Mouse (Mus musculus): Measurements from ENCODE around the gene Abhd14a. TPM values are rescaled to one million over a fixed set of nuclear protein-coding genes. Genes with fewer than 3 reads are reported as not detected.
A peak's percentile ranks its signal among the peaks of the same experiment; 100 is the strongest.

Abhd14a gene
- polyA plus RNA-seq, 1 experiment: 34.4 TPM

GRCm38 (mm10) chr9:106477649-106478048 is 30.2 kb upstream of the Abhd14a start:
- TF ChIP-seq POLR2A (IDR thresholded peaks at IDR 0.05; ENCODE audit: borderline replicate concordance, extremely low read depth, low read depth, low read length) (no peak), CTCF (IDR thresholded peaks at IDR 0.05; ENCODE audit: insufficient read depth, low read length) (no peak)
- Histone ChIP-seq H3K4me1 (ENCODE audit: control insufficient read depth, insufficient read depth, low read length) (peaks cover 13% of the 10 kb centered on the region), H3K4me3 (replicated peaks; ENCODE audit: extremely low read depth, low read depth, low read length) (peak overlapping the region; percentile 53)
- WGBS: 1% methylated on average over 16 of the region's 16 CpGs
- no peak for DNase-seq

GRCm38 (mm10) chr9:106476924-106477484 is 29.5 kb upstream of the Abhd14a start, which contains the start of gene Parp3:
Gene Parp3 (minus strand): TSS chr9:106476949.
- peak; percentile 97 for DNase-seq
- Histone ChIP-seq H3K4me1 (ENCODE audit: control insufficient read depth, insufficient read depth, low read length) (peaks cover 13% of the 10 kb centered on the region), H3K4me3 (replicated peaks; ENCODE audit: extremely low read depth, low read depth, low read length) (peak within 1 kb of the TSS; percentile 53)
- TF ChIP-seq POLR2A (IDR thresholded peaks at IDR 0.05; ENCODE audit: borderline replicate concordance, extremely low read depth, low read depth, low read length) (no peak; the same call in 1 of the 2 replicates), CTCF (IDR thresholded peaks at IDR 0.05; ENCODE audit: insufficient read depth, low read length) (peak; percentile 88)
- under 1% methylated on average over 41 of the region's 41 CpGs for WGBS

- DNase-seq: peak; percentile 75
- whole genome bisulfite sequencing: 6% methylated on average over 16 of the region's 16 CpGs
- TF ChIP-seq POLR2A (IDR thresholded peaks at IDR 0.05; ENCODE audit: borderline replicate concordance, extremely low read depth, low read depth, low read length) (0 out of 2 replicates have a peak, but pooled peaks have one; percentile 34), CTCF (IDR thresholded peaks at IDR 0.05; ENCODE audit: insufficient read depth, low read length) (no peak)
- H3K4me3 ChIP-seq (replicated peaks; ENCODE audit: extremely low read depth, low read depth, low read length): peak overlapping the region; percentile 49
- H3K4me1 ChIP-seq (ENCODE audit: control insufficient read depth, insufficient read depth, low read length): peaks cover 13% of the 10 kb centered on the region
These were observed 28.8 kb upstream of the Abhd14a start for GRCm38 (mm10) chr9:106476002-106476923.

- no peak for DNase-seq
- Histone ChIP-seq H3K4me1 (ENCODE audit: control insufficient read depth, insufficient read depth, low read length) (peaks cover 13% of the 10 kb centered on the region), H3K4me3 (replicated peaks; ENCODE audit: extremely low read depth, low read depth, low read length) (peak within 1 kb of the TSS; percentile 49)
- TF ChIP-seq POLR2A (IDR thresholded peaks at IDR 0.05; ENCODE audit: borderline replicate concordance, extremely low read depth, low read depth, low read length) (no peak), CTCF (IDR thresholded peaks at IDR 0.05; ENCODE audit: insufficient read depth, low read length) (no peak)
- 58% methylated on average over 10 of the region's 10 CpGs for WGBS
These were observed 28.2 kb upstream of the Abhd14a start, which contains the start of gene Rrp9 for GRCm38 (mm10) chr9:106475663-106476001. Gene Rrp9 (plus strand): TSS chr9:106475963.

- Histone ChIP-seq H3K4me1 (ENCODE audit: control insufficient read depth, insufficient read depth, low read length) (peaks cover 13% of the 10 kb centered on the region), H3K4me3 (replicated peaks; ENCODE audit: extremely low read depth, low read depth, low read length) (peak overlapping the region; percentile 21)
- WGBS: 53% methylated on average over 7 of the region's 7 CpGs
- peak; percentile 28 for DNase-seq
- no peak for TF ChIP-seq CTCF (IDR thresholded peaks at IDR 0.05; ENCODE audit: insufficient read depth, low read length)
These were observed 27.6 kb upstream of the Abhd14a start for GRCm38 (mm10) chr9:106475046-106475445.

- DNase-seq: peak; percentile 62
- WGBS: 10% methylated on average over 6 of the region's 6 CpGs
These were observed 27.0 kb upstream of the Abhd14a start for GRCm38 (mm10) chr9:106474456-106474855.

GRCm38 (mm10) chr9:106473753-106474105 is 26.3 kb upstream of the Abhd14a start:
- Histone ChIP-seq H3K4me1 (ENCODE audit: control insufficient read depth, insufficient read depth, low read length) (peaks cover 13% of the 10 kb centered on the region), H3K4me3 (replicated peaks; ENCODE audit: extremely low read depth, low read depth, low read length) (no peak overlapping the region)
- no peak for DNase-seq
- TF ChIP-seq CTCF (IDR thresholded peaks at IDR 0.05; ENCODE audit: insufficient read depth, low read length) (no peak), POLR2A (IDR thresholded peaks at IDR 0.05; ENCODE audit: borderline replicate concordance, extremely low read depth, low read depth, low read length) (no peak)
- WGBS: 63% methylated on average over 5 of the region's 5 CpGs

More at GRCm38 (mm10) chr9:106474456-106474855, 27.0 kb upstream of the Abhd14a start:
- no peak overlapping the region for H3K4me3 ChIP-seq (replicated peaks; ENCODE audit: extremely low read depth, low read depth, low read length)
- H3K4me1 ChIP-seq (ENCODE audit: control insufficient read depth, insufficient read depth, low read length): peaks cover 13% of the 10 kb centered on the region
- TF ChIP-seq CTCF (IDR thresholded peaks at IDR 0.05; ENCODE audit: insufficient read depth, low read length) (peak; percentile 48), POLR2A (IDR thresholded peaks at IDR 0.05; ENCODE audit: borderline replicate concordance, extremely low read depth, low read depth, low read length) (no peak)

- no peak for TF ChIP-seq POLR2A (IDR thresholded peaks at IDR 0.05; ENCODE audit: borderline replicate concordance, extremely low read depth, low read depth, low read length)
- no peak for TF ChIP-seq CTCF (IDR thresholded peaks at IDR 0.05; ENCODE audit: insufficient read depth, low read length)
- Histone ChIP-seq H3K4me3 (replicated peaks; ENCODE audit: extremely low read depth, low read depth, low read length) (no peak overlapping the region), H3K4me1 (ENCODE audit: control insufficient read depth, insufficient read depth, low read length) (peaks cover 13% of the 10 kb centered on the region)
- 81% methylated on average over 16 of the region's 16 CpGs for WGBS
- no peak for DNase-seq
These were observed 25.7 kb upstream of the Abhd14a start for GRCm38 (mm10) chr9:106473081-106473752.

- no peak overlapping the region for H3K4me3 ChIP-seq (replicated peaks; ENCODE audit: extremely low read depth, low read depth, low read length)
- no peak for DNase-seq
- 65% methylated on average over 4 of the region's 4 CpGs for WGBS
- peaks cover 8% of the 10 kb centered on the region; the same call in 1 of the 2 replicates for H3K4me1 ChIP-seq (ENCODE audit: control insufficient read depth, insufficient read depth, low read length)
- TF ChIP-seq CTCF (IDR thresholded peaks at IDR 0.05; ENCODE audit: insufficient read depth, low read length) (no peak), POLR2A (IDR thresholded peaks at IDR 0.05; ENCODE audit: borderline replicate concordance, extremely low read depth, low read depth, low read length) (no peak)
These were observed 24.8 kb upstream of the Abhd14a start for GRCm38 (mm10) chr9:106472321-106472720.
